In the genomic region with DNA sequence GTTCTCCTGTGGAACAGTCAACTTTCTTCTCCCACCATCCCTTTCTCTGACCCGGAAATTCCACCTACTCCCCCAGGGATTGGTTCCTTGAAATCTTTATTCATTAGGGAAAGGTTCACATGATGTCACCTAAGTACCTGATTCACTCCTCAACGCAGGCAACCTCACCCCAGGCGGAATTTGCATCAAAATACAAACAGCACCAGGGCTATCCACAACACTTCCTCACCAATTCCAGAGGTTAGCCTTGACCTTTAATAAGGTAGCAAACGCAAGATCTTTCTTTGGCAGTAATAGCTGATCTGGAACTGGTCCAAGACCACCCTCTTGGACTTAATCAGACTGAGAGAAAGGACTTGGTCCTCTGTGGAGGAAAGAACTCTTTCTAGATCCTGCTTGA, we compare ENCODE assay signal across 32 mouse cellular contexts. TPM values are rescaled to one million over a fixed set of nuclear protein-coding genes. Genes with fewer than 3 reads are reported as not detected.
A peak's percentile ranks its signal among the peaks of the same experiment; 100 is the strongest.
DNase-seq lines count a peak whose midpoint lies in the region; ATAC-seq lines count a peak whose summit lies in the region.
"Had no signal": no experiment of that assay in that cellular context is flagged by ENCODE, and none has a peak within 500 bp of the region (broad histone marks: within the 10 kb centered on the region; RNA-seq: fewer than 3 reads in every experiment).

No protein-coding gene starts in this region.

- H3K4me1 ChIP-seq in heart, embryonic 12.5 days (replicated peaks): no peaks in the 10 kb centered on the region
- H3K4me1 ChIP-seq: heart, embryonic 15.5 days; hindbrain, embryonic 10.5 days; limb, embryonic 12.5 days; liver, embryonic 13.5 days; midbrain, embryonic 15.5 days; neural tube, embryonic 12.5 days had no signal

- H3K4me3 ChIP-seq in heart, embryonic 12.5 days: no peak overlapping the region
- H3K4me3 ChIP-seq: heart, embryonic 15.5 days; hindbrain, embryonic 10.5 days; limb, embryonic 12.5 days; liver, embryonic 13.5 days; midbrain, embryonic 15.5 days; neural tube, embryonic 12.5 days had no signal

- WGBS in heart, embryonic 12.5 days: 23% methylated on average over 4 of the region's 4 CpGs

- no peak overlapping the region for H3K4me2 ChIP-seq in heart, embryonic 12.5 days
- H3K4me2 ChIP-seq: heart, embryonic 15.5 days; limb, embryonic 12.5 days; liver, embryonic 13.5 days; midbrain, embryonic 15.5 days; neural tube, embryonic 12.5 days had no signal

- H3K9me3 ChIP-seq in heart, embryonic 12.5 days (replicated peaks): no peaks in the 10 kb centered on the region
- H3K9me3 ChIP-seq: heart, embryonic 15.5 days; hindbrain, embryonic 10.5 days; limb, embryonic 12.5 days; liver, embryonic 13.5 days; midbrain, embryonic 15.5 days; neural tube, embryonic 12.5 days had no signal

- H3K9ac ChIP-seq in heart, embryonic 12.5 days: no peak overlapping the region
- H3K9ac ChIP-seq: heart, embryonic 15.5 days; limb, embryonic 12.5 days; liver, embryonic 13.5 days; midbrain, embryonic 15.5 days; neural tube, embryonic 12.5 days had no signal

- DNase-seq in heart, adult 18-20 months: peak; percentile 7 to 29
- DNase-seq in ES-CJ7 (ENCODE audit: low read depth, low spot score) (peak; percentile 91), WW6 (ENCODE audit: low read depth, low spot score) (peak; percentile 39), liver (no peak)
- peak; percentile 8 for DNase-seq in skeletal muscle tissue, adult 2 months (ENCODE audit: low read depth, low spot score)
- DNase-seq: adrenal gland, postnatal 10 days; cerebellum, adult 9-10 months; gastrocnemius, postnatal 25 days; layer of hippocampus, postnatal 36 days; liver, embryonic 13.5 days; lung, adult 2 months; lung, postnatal 36 days; retina, postnatal 1 day; right cerebral cortex, postnatal 25 days; thymus, postnatal 14 days had no signal

- no peaks in the 10 kb centered on the region for H3K27me3 ChIP-seq in heart, embryonic 12.5 days (replicated peaks)
- H3K27me3 ChIP-seq: heart, embryonic 15.5 days; liver, embryonic 13.5 days; neural tube, embryonic 12.5 days had no signal

- no peak for ATAC-seq in heart, embryonic 12.5 days (ENCODE audit: insufficient number of reproducible peaks, low FRiP score)
- ATAC-seq in megakaryocyte-erythroid progenitor cell, adult 5-6 weeks (replicated peaks; ENCODE audit: low FRiP score, low TSS enrichment, poor library complexity, severe bottlenecking): no peak
- ATAC-seq: forebrain, embryonic 14.5 days; hindbrain, embryonic 16.5 days; intestine, embryonic 16.5 days; midbrain, embryonic 15.5 days had no signal

- H3K36me3 ChIP-seq in heart, embryonic 12.5 days: no peaks in the 10 kb centered on the region
- H3K36me3 ChIP-seq: heart, embryonic 15.5 days; hindbrain, embryonic 10.5 days; limb, embryonic 12.5 days; liver, embryonic 13.5 days; midbrain, embryonic 15.5 days; neural tube, embryonic 12.5 days had no signal

- H3K27ac ChIP-seq in heart, embryonic 12.5 days (ENCODE audit: poor library complexity, severe bottlenecking): no peak overlapping the region
- H3K27ac ChIP-seq: heart, embryonic 15.5 days; hindbrain, embryonic 10.5 days; limb, embryonic 12.5 days; liver, embryonic 13.5 days; midbrain, embryonic 15.5 days; neural tube, embryonic 12.5 days had no signal

RNA-seq across cellular contexts. Expression of a gene that starts 1.5 kb away (rescaled TPM):
- total RNA-seq in heart, adult 18-20 months (2021): not detected
- not detected in 2 replicates for polyA plus RNA-seq in heart, embryonic 12.5 days (2016; fragmentation: Nextera tagmentation; extraction: Ambion mirVana)
- not detected in 2 replicates for total RNA-seq in megakaryocyte-erythroid progenitor cell, adult 5-6 weeks (2014; fragmentation: Nextera tagmentation)
- total RNA-seq in megakaryocyte-erythroid progenitor cell, adult 5-6 weeks (2017): not detected in 2 replicates
- total RNA-seq: adrenal gland, postnatal 10 days; gastrocnemius, postnatal 25 days; layer of hippocampus, adult 8-10 months; layer of hippocampus, postnatal 36 days; left cerebral cortex, postnatal 10 days had no signal
- polyA plus RNA-seq: brain, embryonic 14.5 days; C2C12; embryonic facial prominence, embryonic 14.5 days; forebrain, embryonic 14.5 days; heart, embryonic 15.5 days; hindbrain, embryonic 10.5 days; hindbrain, embryonic 16.5 days; intestine, embryonic 16.5 days; kidney, embryonic 14.5 days; limb, embryonic 12.5 days; liver, embryonic 13.5 days; lung, adult 2 months; midbrain, embryonic 15.5 days; neural tube, embryonic 12.5 days; spleen, adult 2 months had no signal

RNA-seq across cellular contexts. Expression of a gene that starts 22.7 kb away (rescaled TPM):
- total RNA-seq in heart, adult 18-20 months (2021): under 1 TPM; 0.37 to 0.82 TPM
- 7.1 and 8.1 TPM in 2 replicates for polyA plus RNA-seq in heart, embryonic 12.5 days (2016; fragmentation: Nextera tagmentation; extraction: Ambion mirVana)
- 5.4 and 9.7 TPM in 2 replicates for total RNA-seq in megakaryocyte-erythroid progenitor cell, adult 5-6 weeks (2014; fragmentation: Nextera tagmentation)
- total RNA-seq in megakaryocyte-erythroid progenitor cell, adult 5-6 weeks (2017): 5.2 and 14.7 TPM in 2 replicates

RNA-seq across cellular contexts. Expression of a gene that starts 23.0 kb away (rescaled TPM):
- 10 to 100 TPM; 11.2 to 13.0 TPM for total RNA-seq in heart, adult 18-20 months (2021)
- polyA plus RNA-seq in heart, embryonic 12.5 days (2016; fragmentation: Nextera tagmentation; extraction: Ambion mirVana): 10.9 and 12.7 TPM in 2 replicates
- total RNA-seq in megakaryocyte-erythroid progenitor cell, adult 5-6 weeks (2014; fragmentation: Nextera tagmentation): 5.2 and 9.3 TPM in 2 replicates
- 13.5 and 19.5 TPM in 2 replicates for total RNA-seq in megakaryocyte-erythroid progenitor cell, adult 5-6 weeks (2017)
